Mouse (Mus musculus) heart, adult 2 months (tissue): ENCODE measurements around the gene Rragd. TPM values are rescaled to one million over a fixed set of nuclear protein-coding genes. Genes with fewer than 3 reads are reported as not detected.
A peak's percentile ranks its signal among the peaks of the same experiment; 100 is the strongest.
"Not testable (repeated sequence)": the region's sequence is repeated elsewhere in the genome, so short reads cannot be mapped to it uniquely, and the experiment has no call there.

Experiments
- DNase-seq, 2 experiments: peaks; one replicate each; pipeline ENCODE4 v3.0.0; 2021
- H3K27ac ChIP-seq: fragments of 200-600 bp; 2 replicates; pipeline ENCODE4 v1.8.1; 2022
- H3K27me3 ChIP-seq: fragments of 200-500 bp; 2 replicates; pipeline ENCODE4 v1.6.1; 2012; ENCODE audit warnings: mild to moderate bottlenecking, low read length, inconsistent platforms, mixed read lengths; ENCODE audit not compliant: control insufficient read depth, insufficient read depth
- H3K36me3 ChIP-seq: fragments of 200-500 bp; 2 replicates; pipeline ENCODE4 v1.6.1; 2012; ENCODE audit warnings: low read length, inconsistent platforms; ENCODE audit not compliant: control insufficient read depth, insufficient read depth
- H3K4me1 ChIP-seq: fragments of 200-500 bp; 2 replicates; pipeline ENCODE4 v1.6.1; 2011; ENCODE audit warnings: low read length; ENCODE audit not compliant: control insufficient read depth, insufficient read depth
- H3K4me3 ChIP-seq: fragments of 200-600 bp; 2 replicates; pipeline ENCODE4 v1.8.1; 2022
- H3K79me2 ChIP-seq: fragments of 200-500 bp; replicated peaks from 2 replicates; pipeline ENCODE4 v1.6.1; 2012; ENCODE audit warnings: mild to moderate bottlenecking, inconsistent platforms, low read length, moderate library complexity, mixed read lengths; ENCODE audit not compliant: control insufficient read depth, insufficient read depth
- H3K9ac ChIP-seq: fragments of 200-500 bp; 2 replicates; pipeline ENCODE4 v1.6.1; 2012; ENCODE audit warnings: low read depth, mild to moderate bottlenecking, control low read depth, inconsistent platforms, low read length, mixed read lengths
- CTCF ChIP-seq: fragments of 200-600 bp; IDR thresholded peaks from 2 replicates; pipeline ENCODE4 v1.8.1; 2022; ENCODE audit warnings: antibody characterized with exemption, mild to moderate bottlenecking, moderate library complexity
- EP300 ChIP-seq: fragments of 200-500 bp; IDR thresholded peaks from 2 replicates; pipeline ENCODE4 v1.6.1; 2011; ENCODE audit warnings: low read depth, low read length, control low read depth; ENCODE audit not compliant: insufficient read depth
- POLR2A ChIP-seq: fragments of 200-500 bp; IDR thresholded peaks from 2 replicates; pipeline ENCODE4 v1.6.1; 2011; ENCODE audit warnings: mild to moderate bottlenecking, low read depth, low read length, control low read depth; ENCODE audit not compliant: insufficient read depth
- WGBS: fragments of 180-500 bp; shearing (Covaris S2); methylation state at CpG from one replicate; pipeline ENCODE4 v1.1.7; 2018; 5-methylcytosine and 5-hydroxymethylcytosine counted together
- intact Hi-C: fragments of 180-260 bp; cut with DNase I; formaldehyde crosslinking; loops from one replicate; pipeline ENCODE4 v1.15.1; 2025
- polyA plus RNA-seq: library from polyadenylated mRNA; depleted of rRNA; stranded (reverse); fragments of >200 nt; gene quantifications from 2 replicates; pipeline ENCODE4 v1.2.3, GENCODE M21; 2012
- total RNA-seq, 2 experiments: library from RNA; stranded (reverse); gene quantifications; 2 replicates each; pipeline ENCODE4 v1.2.3; 2021

Gene Rragd
- total and polyA plus RNA-seq, 3 experiments, result 30.5 to 101 (median 81.2) TPM

DNA sequence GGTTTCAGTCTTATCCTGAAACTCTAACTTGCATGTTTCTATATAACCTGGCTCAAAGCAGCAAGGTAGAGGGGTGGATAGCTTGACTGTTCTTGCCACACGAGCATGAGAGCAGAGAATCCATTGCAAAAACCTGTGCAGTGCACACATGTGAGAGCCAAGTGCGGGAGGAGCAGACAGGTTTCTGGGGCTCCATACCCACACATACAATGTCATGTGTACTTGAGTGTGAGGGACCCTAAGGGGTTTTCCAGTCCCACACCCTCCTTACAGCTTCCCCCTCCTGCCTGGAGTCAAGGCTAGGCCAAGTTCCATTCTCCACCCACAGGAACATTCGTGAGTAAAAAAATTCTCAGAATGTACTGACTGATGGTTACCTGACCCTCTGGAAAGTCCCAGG, 21.4 kb upstream of the Rragd start:
- no peak for DNase-seq
- WGBS, result 66% methylated on average over 3 of the region's 3 CpGs
- no peak for TF ChIP-seq EP300
- no peak for TF ChIP-seq CTCF
- TF ChIP-seq POLR2A, result no peak
- Histone ChIP-seq H3K4me3 (no peak overlapping the region), H3K79me2 (no peaks in the 10 kb centered on the region), H3K27ac (no peak overlapping the region), H3K27me3 (no peaks in the 10 kb centered on the region), H3K9ac (no peak overlapping the region), H3K4me1 (no peaks in the 10 kb centered on the region), H3K36me3 (no peaks in the 10 kb centered on the region)
- intact Hi-C loops, result no loop called here

DNA sequence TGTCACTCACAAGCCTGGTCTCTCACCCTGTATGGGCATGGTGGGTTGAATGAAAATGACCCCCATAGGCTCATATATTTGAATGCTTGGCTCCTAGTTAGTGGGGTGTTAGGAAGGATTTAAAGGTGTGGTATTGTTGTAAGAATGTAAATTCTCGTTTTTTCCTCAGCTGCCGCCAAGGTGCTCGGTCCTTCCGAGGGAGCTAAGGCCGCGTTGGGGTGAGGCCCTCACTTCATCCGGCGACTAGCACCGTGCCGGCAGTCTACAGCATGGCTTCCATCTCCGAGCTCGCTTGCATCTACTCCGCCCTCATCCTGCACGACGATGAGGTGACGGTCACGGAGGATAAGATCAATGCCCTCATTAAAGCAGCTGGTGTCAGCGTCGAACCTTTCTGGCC, 18.2 kb upstream of the Rragd start:
- H3K79me2 ChIP-seq, H3K4me1 ChIP-seq, H3K36me3 ChIP-seq, DNase-seq, H3K27ac ChIP-seq, intact Hi-C loops, H3K27me3 ChIP-seq, H3K4me3 ChIP-seq, H3K9ac ChIP-seq: not testable (repeated sequence)
- WGBS, result 87% methylated on average over 19 of the region's 19 CpGs

DNA sequence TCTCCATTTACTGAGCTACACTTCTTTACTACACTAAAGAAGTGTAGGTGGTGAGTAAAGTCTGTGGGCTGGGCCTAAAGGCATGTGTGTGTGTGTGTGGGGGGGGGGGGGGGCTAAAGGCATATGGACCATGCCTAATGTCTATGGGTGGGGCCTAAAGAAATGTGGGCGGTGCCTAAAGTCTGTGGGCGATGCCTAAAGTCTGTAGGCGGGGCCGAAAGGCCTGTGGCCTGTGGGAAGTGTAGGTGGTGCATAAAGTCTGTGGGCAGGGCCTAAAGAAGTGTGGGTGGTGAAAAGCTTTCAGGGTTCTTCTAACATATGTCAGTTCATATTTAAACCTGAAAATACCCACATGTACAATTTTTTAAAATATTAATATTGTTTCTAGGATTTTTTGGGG, 5.5 kb upstream of the Rragd start:
- no peaks in the 10 kb centered on the region for H3K27me3 ChIP-seq
- no peaks in the 10 kb centered on the region for H3K4me1 ChIP-seq
- no peak for DNase-seq
- no peak overlapping the region for H3K4me3 ChIP-seq
- H3K27ac ChIP-seq, result no peak overlapping the region
- TF ChIP-seq POLR2A (no peak), EP300 (no peak), CTCF (no peak)
- 86% methylated on average over 4 of the region's 4 CpGs for WGBS
- H3K9ac ChIP-seq, result no peak overlapping the region
- no peaks in the 10 kb centered on the region for H3K79me2 ChIP-seq
- no peaks in the 10 kb centered on the region for H3K36me3 ChIP-seq
- intact Hi-C loops, result no loop called here

DNA sequence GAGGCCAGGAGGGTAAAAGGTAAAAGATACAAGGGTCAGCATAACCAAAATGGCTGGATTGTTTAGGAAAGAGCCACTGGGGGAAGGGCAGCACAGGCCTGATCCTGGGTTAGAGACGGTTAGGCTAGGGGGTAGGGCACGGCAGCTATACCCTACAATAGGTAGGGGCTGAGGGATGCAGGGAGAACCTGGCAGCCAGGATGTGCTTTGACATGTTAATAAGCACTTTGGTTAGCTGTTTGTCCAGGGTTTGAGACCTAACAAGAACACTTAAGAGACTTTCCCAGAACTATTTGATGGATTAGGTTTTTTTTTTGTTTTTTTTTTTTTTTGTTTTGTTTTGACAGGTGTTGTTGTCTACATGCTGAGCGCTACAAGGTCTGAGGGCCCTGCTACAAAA, 2.8 kb upstream of the Rragd start:
- intact Hi-C loops, result loop anchor here (5.0 kb wide), 1 partner anchor 37 kb away; no protein-coding TSS in a partner anchor
- Histone ChIP-seq H3K27ac (no peak overlapping the region), H3K9ac (no peak overlapping the region), H3K27me3 (peaks cover 7% of the 10 kb centered on the region), H3K4me1 (no peaks in the 10 kb centered on the region), H3K79me2 (no peaks in the 10 kb centered on the region), H3K36me3 (no peaks in the 10 kb centered on the region), H3K4me3 (no peak overlapping the region)
- 93% methylated on average over 3 of the region's 3 CpGs for WGBS
- DNase-seq, result no peak
- TF ChIP-seq EP300 (no peak), POLR2A (no peak), CTCF (no peak)

DNA sequence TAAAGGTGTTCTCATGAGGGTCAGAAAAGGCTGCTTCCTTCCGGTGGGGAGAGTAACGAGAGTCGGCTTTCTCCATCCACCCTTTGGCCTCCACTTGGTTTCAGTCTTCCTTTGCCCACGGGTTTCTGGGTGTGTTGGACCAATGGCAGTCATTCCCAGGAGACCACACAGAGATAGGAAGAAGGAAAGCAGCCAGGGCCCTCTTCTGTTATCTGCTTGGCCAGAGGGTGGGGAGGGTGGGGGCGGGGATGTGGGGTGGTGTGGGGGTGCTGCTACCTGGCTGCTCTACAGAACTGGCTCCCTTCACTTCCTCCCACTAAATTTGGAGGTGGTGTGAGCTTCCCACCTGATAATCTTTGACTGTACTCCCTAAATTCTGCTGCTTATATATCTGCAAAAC, 1.2 kb upstream of the Rragd start:
- intact Hi-C loops, result loop anchor here (5.0 kb wide), 1 partner anchor 36 kb away; no protein-coding TSS in a partner anchor
- peak in 1 of 2 experiments; percentile 36 for DNase-seq
- H3K79me2 ChIP-seq, result no peaks in the 10 kb centered on the region
- 3% methylated on average over 5 of the region's 5 CpGs for WGBS
- H3K27ac ChIP-seq, result peak overlapping the region; percentile 31; the same call in 1 of the 2 replicates
- no peaks in the 10 kb centered on the region for H3K4me1 ChIP-seq
- H3K4me3 ChIP-seq, result no peak overlapping the region; the same call in 1 of the 2 replicates
- H3K36me3 ChIP-seq, result no peaks in the 10 kb centered on the region
- H3K27me3 ChIP-seq, result peaks cover 7% of the 10 kb centered on the region
- H3K9ac ChIP-seq, result no peak overlapping the region
- TF ChIP-seq POLR2A (no peak), CTCF (no peak), EP300 (no peak)

DNA sequence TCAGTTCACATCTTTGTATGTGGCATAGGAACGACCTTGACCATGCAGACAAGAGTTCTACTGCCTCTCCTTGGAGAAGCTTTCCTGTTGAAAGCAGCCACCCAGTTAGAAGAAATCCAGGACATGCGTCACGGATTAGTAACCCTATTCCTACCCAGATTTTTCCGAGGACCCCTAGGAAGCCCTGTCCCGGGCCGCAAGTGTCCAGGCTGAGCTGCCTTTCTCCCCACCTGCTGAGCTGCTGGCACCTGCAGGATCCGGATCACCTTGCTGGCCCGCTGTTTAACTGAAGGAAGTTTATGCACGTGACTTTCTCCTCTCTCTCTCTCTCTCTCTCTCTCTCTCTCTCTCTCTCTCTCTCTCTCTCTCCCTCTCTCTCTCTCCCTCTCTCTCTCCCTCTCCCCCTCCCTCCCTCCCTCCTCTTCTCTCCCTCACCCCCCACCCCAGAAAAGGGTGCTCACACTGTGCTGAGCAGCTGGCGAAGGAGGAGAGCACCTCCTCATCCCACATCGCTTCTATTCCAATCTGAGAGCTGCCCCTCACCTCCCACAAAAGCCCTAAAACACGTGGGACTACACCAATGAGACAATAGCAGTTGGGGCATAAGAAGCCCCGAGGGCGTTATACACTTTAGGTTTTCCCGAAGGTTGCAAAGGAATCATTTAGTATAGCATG, 659 bp upstream of the Rragd start:
- H3K4me3 ChIP-seq, result peak overlapping the region; percentile 88
- intact Hi-C loops, result loop anchor here (5.0 kb wide), 1 partner anchor 35 kb away; no protein-coding TSS in a partner anchor
- H3K4me1 ChIP-seq, result no peaks in the 10 kb centered on the region
- 4% methylated on average over 15 of the region's 15 CpGs for WGBS
- DNase-seq, result peak; percentile 8 to 23
- H3K27me3 ChIP-seq, result peaks cover 7% of the 10 kb centered on the region
- peak overlapping the region; percentile 70 for H3K27ac ChIP-seq
- H3K36me3 ChIP-seq, result no peaks in the 10 kb centered on the region
- H3K79me2 ChIP-seq, result no peaks in the 10 kb centered on the region
- H3K9ac ChIP-seq, result no peak overlapping the region
- TF ChIP-seq EP300 (no peak), CTCF (no peak), POLR2A (no peak)
